Mouse (Mus musculus) heart, postnatal 25 days (tissue): ENCODE data around the gene Dleu7. TPM values are rescaled to one million over a fixed set of nuclear protein-coding genes. Genes with fewer than 3 reads are reported as not detected.

Experiments
- DNase-seq: peaks from one replicate; pipeline ENCODE4 v3.0.0; 2022; ENCODE audit warnings: low spot score
- intact Hi-C: fragments of 180-260 bp; cut with DNase I; formaldehyde crosslinking; loops from one replicate; pipeline ENCODE4 v1.15.1; 2025
- total RNA-seq, 2 experiments: library from RNA; stranded (reverse); gene quantifications; 2 replicates each; pipeline ENCODE4 v1.2.3; 2021

Dleu7 gene
- total RNA-seq, 2 experiments from 2014 or later: 0.20 TPM; not detected in 1

- DNase-seq: no peak
- intact Hi-C loops: no loop called here
Measured at GRCm38 (mm10) chr14:62292166-62292487, 720 bp downstream of the Dleu7 start.

GRCm38 (mm10) chr14:62291406-62291987 is 1.4 kb downstream of the Dleu7 start:
- DNase-seq: no peak
- intact Hi-C loops: no loop called here

- DNase-seq: no peak
- intact Hi-C loops: no loop called here
Measured at GRCm38 (mm10) chr14:62288731-62289130, 4.1 kb downstream of the Dleu7 start.

GRCm38 (mm10) chr14:62282974-62283373 is 9.9 kb downstream of the Dleu7 start:
- DNase-seq: no peak
- intact Hi-C loops: no loop called here

GRCm38 (mm10) chr14:62273604-62274003 is 19.2 kb downstream of the Dleu7 start:
- intact Hi-C loops: no loop called here

GRCm38 (mm10) chr14:62270698-62271396 is 22.0 kb downstream of the Dleu7 start:
- intact Hi-C loops: no loop called here
- no peak for DNase-seq

More at GRCm38 (mm10) chr14:62273604-62274003, 19.2 kb downstream of the Dleu7 start:
- no peak for DNase-seq

- intact Hi-C loops: loop anchor here (10.0 kb wide), 1 partner anchor 604 kb away; no protein-coding TSS in a partner anchor
- no peak for DNase-seq
Measured at GRCm38 (mm10) chr14:62258978-62259536, 33.8 kb downstream of the Dleu7 start.

- intact Hi-C loops: loop anchor here (10.0 kb wide), 1 partner anchor 603 kb away; no protein-coding TSS in a partner anchor
- no peak for DNase-seq
Measured at GRCm38 (mm10) chr14:62258125-62258524, 34.7 kb downstream of the Dleu7 start.

GRCm38 (mm10) chr14:62256066-62256465 is 36.8 kb downstream of the Dleu7 start:
- intact Hi-C loops: loop anchor here (10.0 kb wide), 1 partner anchor 601 kb away; no protein-coding TSS in a partner anchor
- no peak for DNase-seq

- no peak for DNase-seq
- intact Hi-C loops: loop anchor here (5.0 to 10.0 kb wide), 2 partner anchors 212 to 600 kb away; no protein-coding TSS in a partner anchor
Measured at GRCm38 (mm10) chr14:62254371-62254770, 38.5 kb downstream of the Dleu7 start.

- no peak for DNase-seq
- intact Hi-C loops: loop anchor here (1.0 to 10.0 kb wide), 4 partner anchors 205 to 681 kb away; no protein-coding TSS in a partner anchor
Measured at GRCm38 (mm10) chr14:62251999-62252398, 40.8 kb downstream of the Dleu7 start.

- intact Hi-C loops: loop anchor here (5.0 to 10.0 kb wide), 2 partner anchors 208 to 595 kb away; no protein-coding TSS in a partner anchor
- DNase-seq: no peak
Measured at GRCm38 (mm10) chr14:62250046-62250445, 42.8 kb downstream of the Dleu7 start.

- intact Hi-C loops: no loop called here
- DNase-seq: no peak
Measured at GRCm38 (mm10) chr14:62249251-62249650, 43.6 kb downstream of the Dleu7 start.

- no peak for DNase-seq
- intact Hi-C loops: no loop called here
Measured at GRCm38 (mm10) chr14:62248796-62249195, 44.1 kb downstream of the Dleu7 start.

GRCm38 (mm10) chr14:62248345-62248744 is 44.5 kb downstream of the Dleu7 start:
- intact Hi-C loops: no loop called here

GRCm38 (mm10) chr14:62245557-62245956 is 47.3 kb downstream of the Dleu7 start:
- DNase-seq: no peak
- intact Hi-C loops: no loop called here

More at GRCm38 (mm10) chr14:62248345-62248744, 44.5 kb downstream of the Dleu7 start:
- no peak for DNase-seq

GRCm38 (mm10) chr14:62243530-62243929 is 49.3 kb downstream of the Dleu7 start:
- intact Hi-C loops: no loop called here
- no peak for DNase-seq

GRCm38 (mm10) chr14:62235969-62236368 is 56.9 kb downstream of the Dleu7 start:
- intact Hi-C loops: no loop called here
- DNase-seq: no peak

GRCm38 (mm10) chr14:62235214-62235613 is 57.6 kb downstream of the Dleu7 start:
- intact Hi-C loops: no loop called here
- no peak for DNase-seq

- intact Hi-C loops: no loop called here
- DNase-seq: no peak
Measured at GRCm38 (mm10) chr14:62230968-62231367, 61.9 kb downstream of the Dleu7 start.

- DNase-seq: no peak
- intact Hi-C loops: no loop called here
Measured at GRCm38 (mm10) chr14:62227101-62227500, 65.7 kb downstream of the Dleu7 start.
